Mouse (Mus musculus) stomach, embryonic 15.5 days (tissue): ENCODE measurements around the gene Fads6. TPM values are rescaled to one million over a fixed set of nuclear protein-coding genes. Genes with fewer than 3 reads are reported as not detected.

Experiments
- ATAC-seq: fragments of 200-750 bp; cut with Nextera tagmentation; 2 replicates; pipeline ENCODE4 v1.8.0; 2017; ENCODE audit warnings: low read depth, moderate number of reproducible peaks, moderate TSS enrichment; ENCODE audit not compliant: insufficient read depth, low FRiP score
- H3K27ac ChIP-seq: fragments of 300-500 bp; sonication (generic); 2 replicates; pipeline ENCODE4 v1.5.1; 2015; ENCODE audit warnings: mild to moderate bottlenecking, inconsistent platforms
- H3K27me3 ChIP-seq: fragments of 300-500 bp; sonication (generic); replicated peaks from 2 replicates; pipeline ENCODE4 v1.6.1; 2015; ENCODE audit warnings: inconsistent platforms
- H3K36me3 ChIP-seq: fragments of 300-500 bp; sonication (generic); 2 replicates; pipeline ENCODE4 v1.6.1; 2015; ENCODE audit warnings: inconsistent platforms
- H3K4me1 ChIP-seq: fragments of 300-500 bp; sonication (generic); 2 replicates; pipeline ENCODE4 v1.6.1; 2015; ENCODE audit warnings: inconsistent platforms
- H3K4me2 ChIP-seq: fragments of 300-500 bp; sonication (generic); 2 replicates; pipeline ENCODE4 v1.6.1; 2015; ENCODE audit warnings: mild to moderate bottlenecking, inconsistent platforms
- H3K4me3 ChIP-seq: fragments of 300-500 bp; sonication (generic); replicated peaks from 2 replicates; pipeline ENCODE4 v1.5.1; 2015; ENCODE audit warnings: inconsistent platforms
- H3K9ac ChIP-seq: fragments of 300-500 bp; sonication (generic); 2 replicates; pipeline ENCODE4 v1.6.1; 2015; ENCODE audit warnings: inconsistent platforms
- H3K9me3 ChIP-seq: fragments of 300-500 bp; sonication (generic); 2 replicates; pipeline ENCODE4 v1.6.1; 2016; ENCODE audit warnings: inconsistent platforms
- WGBS: fragments of 180-500 bp; shearing (Covaris S2); methylation state at CpG from one replicate; pipeline ENCODE4 v1.1.7; 2015; 5-methylcytosine and 5-hydroxymethylcytosine counted together
- polyA plus RNA-seq: library from polyadenylated mRNA; unstranded; fragments of >200 nt; fragmentation: Nextera tagmentation; extraction: Ambion mirVana; gene quantifications from 2 replicates; pipeline ENCODE4 v1.2.1, GENCODE M21; 2015

Fads6 gene
- 2.0 TPM in 2 replicates for polyA plus RNA-seq

DNA sequence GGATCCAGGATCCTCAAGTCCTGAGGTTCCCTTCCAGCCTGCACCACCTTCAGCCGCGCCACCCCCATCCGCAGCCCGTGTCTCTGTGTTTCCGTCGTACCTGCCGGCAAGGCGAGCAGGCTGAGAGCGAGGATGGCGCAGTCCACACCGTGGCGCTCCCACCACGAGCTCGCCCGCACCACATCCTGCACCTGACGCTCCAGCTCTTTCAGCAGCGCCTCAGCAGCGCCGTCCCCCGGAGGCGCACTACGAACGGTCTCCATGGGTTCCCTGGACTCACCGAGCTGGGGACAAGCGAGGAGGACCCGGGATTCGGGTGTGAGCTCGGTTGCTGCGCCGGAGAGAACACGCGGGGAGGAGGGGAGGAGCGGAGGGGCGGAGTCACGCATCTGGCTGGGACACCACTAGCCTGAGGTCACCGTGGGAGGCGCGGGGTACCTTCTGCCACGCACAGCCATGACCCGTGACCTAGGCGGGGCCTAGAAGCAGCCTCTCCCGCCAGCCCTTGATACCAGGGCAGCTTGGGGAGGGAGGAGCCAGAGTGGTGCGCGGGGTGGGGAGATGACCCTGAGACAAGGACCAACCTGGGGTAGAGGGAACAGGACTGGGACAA, at the start of gene Fads6:
Gene Fads6 (minus strand): TSS at position 450 of the 613 bp plus-strand sequence.
- H3K27me3 ChIP-seq, result peaks cover 6% of the 10 kb centered on the region

GRCm38 (mm10) chr11:115345515-115345914, 48.1 kb upstream of the Fads6 start:
- Histone ChIP-seq H3K4me2 (no peak overlapping the region), H3K9me3 (no peaks in the 10 kb centered on the region), H3K36me3 (no peaks in the 10 kb centered on the region), H3K27me3 (peaks cover 8% of the 10 kb centered on the region; the same call in 1 of the 2 replicates), H3K9ac (no peak overlapping the region), H3K27ac (no peak overlapping the region), H3K4me1 (peaks cover 23% of the 10 kb centered on the region), H3K4me3 (no peak overlapping the region)
- 18% methylated on average over 7 of the region's 7 CpGs for WGBS
- ATAC-seq, result no peak

More for the DNA sequence above, at the start of gene Fads6:
- Histone ChIP-seq H3K36me3 (no peaks in the 10 kb centered on the region), H3K9ac (peak within 1 kb of the TSS; percentile 9; the same call in 1 of the 2 replicates), H3K27ac (0 out of 2 replicates have a peak within 1 kb of the TSS, but pooled peaks have one; percentile 9), H3K4me2 (peak within 1 kb of the TSS; percentile 71), H3K9me3 (no peaks in the 10 kb centered on the region), H3K4me3 (peak within 1 kb of the TSS; percentile 42), H3K4me1 (peaks cover 4% of the 10 kb centered on the region; the same call in 1 of the 2 replicates)
- under 1% methylated on average over 44 of the region's 44 CpGs for WGBS
- peak; percentile 61 for ATAC-seq

DNA sequence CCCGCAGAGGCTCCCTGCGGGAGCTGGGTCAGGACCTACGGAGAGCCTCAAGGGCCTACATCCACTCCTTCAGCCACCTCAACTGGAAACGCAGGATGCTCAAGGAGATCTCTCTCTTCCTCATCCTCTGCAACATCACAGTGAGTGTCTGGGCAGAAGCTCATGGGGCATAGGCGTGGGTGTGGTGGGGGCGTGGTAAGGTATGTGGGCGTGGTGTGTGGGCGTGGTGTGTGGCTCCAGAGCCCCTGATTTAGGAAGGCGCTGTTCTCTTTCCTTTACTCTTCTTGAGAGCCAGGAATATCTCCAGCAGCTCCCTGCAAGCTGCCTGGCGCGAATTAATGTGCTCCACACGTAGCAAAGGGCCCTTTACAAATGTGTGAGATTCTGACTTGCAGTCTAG, 47.5 kb upstream of the Fads6 start:
- Histone ChIP-seq H3K9ac (no peak overlapping the region), H3K4me3 (no peak overlapping the region), H3K36me3 (no peaks in the 10 kb centered on the region), H3K4me1 (peaks cover 23% of the 10 kb centered on the region), H3K27ac (no peak overlapping the region), H3K9me3 (no peaks in the 10 kb centered on the region), H3K4me2 (no peak overlapping the region), H3K27me3 (peaks cover 8% of the 10 kb centered on the region; the same call in 1 of the 2 replicates)
- no peak for ATAC-seq
- WGBS, result 19% methylated on average over 12 of the region's 12 CpGs

- no peak for ATAC-seq
- Histone ChIP-seq H3K27me3 (peaks cover 13% of the 10 kb centered on the region; the same call in 1 of the 2 replicates), H3K36me3 (no peaks in the 10 kb centered on the region)
These were observed 44.4 kb upstream of the Fads6 start for GRCm38 (mm10) chr11:115341866-115342265.

GRCm38 (mm10) chr11:115341246-115341645, 43.8 kb upstream of the Fads6 start:
- Histone ChIP-seq H3K4me1 (peaks cover 12% of the 10 kb centered on the region), H3K27me3 (peaks cover 14% of the 10 kb centered on the region), H3K4me3 (no peak overlapping the region), H3K9me3 (no peaks in the 10 kb centered on the region), H3K27ac (no peak overlapping the region), H3K36me3 (no peaks in the 10 kb centered on the region), H3K9ac (no peak overlapping the region), H3K4me2 (no peak overlapping the region)
- ATAC-seq, result no peak
- WGBS, result 57% methylated on average over 2 of the region's 2 CpGs

More at GRCm38 (mm10) chr11:115341866-115342265, 44.4 kb upstream of the Fads6 start:
- H3K9me3 ChIP-seq, result no peaks in the 10 kb centered on the region
- H3K4me1 ChIP-seq, result peaks cover 18% of the 10 kb centered on the region
- WGBS, result 58% methylated on average over 6 of the region's 6 CpGs
- no peak overlapping the region for H3K27ac ChIP-seq
- H3K4me3 ChIP-seq, result no peak overlapping the region
- H3K9ac ChIP-seq, result no peak overlapping the region
- no peak overlapping the region for H3K4me2 ChIP-seq

GRCm38 (mm10) chr11:115337826-115338225, 40.4 kb upstream of the Fads6 start:
- H3K36me3 ChIP-seq, result no peaks in the 10 kb centered on the region
- WGBS, result 71% methylated on average over 1 of the region's 1 CpGs
- H3K9ac ChIP-seq, result no peak overlapping the region
- H3K4me1 ChIP-seq, result peaks cover 12% of the 10 kb centered on the region
- H3K9me3 ChIP-seq, result no peaks in the 10 kb centered on the region
- no peak overlapping the region for H3K4me3 ChIP-seq
- no peak for ATAC-seq
- no peak overlapping the region for H3K27ac ChIP-seq
- no peak overlapping the region for H3K4me2 ChIP-seq
- H3K27me3 ChIP-seq, result peaks cover 43% of the 10 kb centered on the region

- 51% methylated on average over 3 of the region's 3 CpGs for WGBS
- peaks cover 44% of the 10 kb centered on the region for H3K27me3 ChIP-seq
- no peak for ATAC-seq
- no peaks in the 10 kb centered on the region for H3K9me3 ChIP-seq
- H3K4me3 ChIP-seq, result no peak overlapping the region
- H3K4me2 ChIP-seq, result no peak overlapping the region
- peaks cover 12% of the 10 kb centered on the region for H3K4me1 ChIP-seq
- H3K27ac ChIP-seq, result no peak overlapping the region
- H3K9ac ChIP-seq, result no peak overlapping the region
- H3K36me3 ChIP-seq, result no peaks in the 10 kb centered on the region
These were observed 39.9 kb upstream of the Fads6 start for GRCm38 (mm10) chr11:115337350-115337749.

- no peak overlapping the region for H3K9ac ChIP-seq
- H3K27me3 ChIP-seq, result peaks cover 51% of the 10 kb centered on the region
- no peaks in the 10 kb centered on the region for H3K9me3 ChIP-seq
- no peaks in the 10 kb centered on the region for H3K36me3 ChIP-seq
- ATAC-seq, result no peak
- H3K4me2 ChIP-seq, result no peak overlapping the region
- H3K4me1 ChIP-seq, result peaks cover 12% of the 10 kb centered on the region
- H3K4me3 ChIP-seq, result no peak overlapping the region
- 15% methylated on average over 6 of the region's 6 CpGs for WGBS
- no peak overlapping the region for H3K27ac ChIP-seq
These were observed 38.7 kb upstream of the Fads6 start for GRCm38 (mm10) chr11:115336115-115336514.

- Histone ChIP-seq H3K4me3 (0 out of 2 replicates have a peak overlapping the region, but pooled peaks have one; percentile 3), H3K9me3 (no peaks in the 10 kb centered on the region), H3K9ac (no peak overlapping the region), H3K4me1 (peaks cover 12% of the 10 kb centered on the region), H3K27me3 (peaks cover 53% of the 10 kb centered on the region), H3K4me2 (peak overlapping the region; percentile 49), H3K27ac (no peak overlapping the region), H3K36me3 (no peaks in the 10 kb centered on the region)
- no peak for ATAC-seq
- 50% methylated on average over 12 of the region's 12 CpGs for WGBS
These were observed 37.8 kb upstream of the Fads6 start for GRCm38 (mm10) chr11:115335223-115335622.

DNA sequence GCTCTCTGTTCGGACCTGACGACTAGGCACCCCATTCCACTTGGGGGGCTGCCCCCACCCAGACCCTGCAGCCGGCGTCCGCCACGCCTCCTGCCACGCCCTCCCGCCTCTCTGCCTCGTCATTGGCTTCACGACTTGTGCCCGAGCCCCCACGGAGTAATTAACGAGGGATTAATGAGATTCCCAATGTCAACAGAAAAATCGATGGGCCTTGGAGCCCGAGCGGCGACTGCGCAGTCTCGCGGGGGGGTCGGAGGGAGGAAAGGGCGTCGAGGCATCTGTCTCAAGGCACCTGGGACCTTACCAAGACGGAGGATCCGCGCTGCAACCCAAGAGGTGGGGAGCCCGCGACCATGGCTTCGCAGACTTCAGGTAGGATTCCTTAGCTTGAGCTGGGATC, 37.1 kb upstream of the Fads6 start, which contains the start of gene Otop3:
Gene Otop3 (plus strand): TSS at position 201 of the 400 bp plus-strand sequence.
- peak within 1 kb of the TSS; percentile 49 for H3K4me2 ChIP-seq
- no peaks in the 10 kb centered on the region for H3K36me3 ChIP-seq
- H3K4me3 ChIP-seq, result peak within 1 kb of the TSS; percentile 19; the same call in 1 of the 2 replicates
- 4% methylated on average over 29 of the region's 29 CpGs for WGBS
- H3K4me1 ChIP-seq, result peaks cover 12% of the 10 kb centered on the region
- no peaks in the 10 kb centered on the region for H3K9me3 ChIP-seq
- H3K9ac ChIP-seq, result no peak within 1 kb of the TSS
- ATAC-seq, result no peak
- H3K27me3 ChIP-seq, result peaks cover 53% of the 10 kb centered on the region
- no peak within 1 kb of the TSS for H3K27ac ChIP-seq

DNA sequence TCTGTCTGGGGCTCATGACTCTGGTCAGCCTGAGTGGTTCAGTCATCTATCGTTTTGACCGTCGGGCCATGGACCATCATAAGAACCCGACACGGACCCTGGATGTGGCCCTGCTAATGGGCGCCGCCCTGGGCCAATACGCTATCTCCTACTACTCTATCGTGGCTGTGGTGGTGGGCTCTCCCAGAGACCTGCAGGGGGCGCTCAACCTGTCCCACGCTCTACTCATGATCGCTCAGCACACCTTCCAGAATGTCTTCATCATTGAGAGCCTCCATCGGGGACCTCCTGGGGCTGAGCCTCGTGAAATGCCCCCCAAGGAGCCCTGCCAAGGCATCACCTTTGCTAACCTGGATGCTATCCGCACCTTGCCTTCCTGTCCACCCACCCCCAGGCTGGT, 31.9 kb upstream of the Fads6 start:
- 73% methylated on average over 15 of the region's 15 CpGs for WGBS
- Histone ChIP-seq H3K27me3 (peaks cover 34% of the 10 kb centered on the region), H3K36me3 (no peaks in the 10 kb centered on the region), H3K9me3 (no peaks in the 10 kb centered on the region), H3K4me2 (no peak overlapping the region), H3K9ac (no peak overlapping the region), H3K4me1 (peaks cover 3% of the 10 kb centered on the region; the same call in 1 of the 2 replicates), H3K4me3 (no peak overlapping the region), H3K27ac (no peak overlapping the region)
- no peak for ATAC-seq

DNA sequence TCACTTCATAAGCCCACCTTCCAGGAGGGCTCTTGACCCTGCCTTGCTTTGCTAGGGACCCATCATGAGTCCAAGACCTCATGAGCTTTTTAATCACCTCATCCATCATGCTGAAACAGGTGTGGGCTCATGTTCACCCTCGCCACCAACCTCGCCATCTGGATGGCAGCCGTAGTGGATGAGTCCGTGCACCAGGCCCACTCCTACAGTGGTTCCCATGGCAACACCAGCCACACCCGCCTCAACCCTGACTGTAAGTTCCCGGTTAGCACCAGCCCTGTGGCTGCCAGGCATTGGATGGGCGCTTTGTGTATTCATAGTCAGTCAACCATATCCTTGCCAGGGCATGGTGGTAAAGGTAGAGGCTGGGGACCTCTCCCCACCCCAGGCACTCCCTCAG, 29.3 kb upstream of the Fads6 start:
- no peak overlapping the region for H3K4me3 ChIP-seq
- H3K4me1 ChIP-seq, result peaks cover 5% of the 10 kb centered on the region; the same call in 1 of the 2 replicates
- no peak overlapping the region for H3K27ac ChIP-seq
- no peaks in the 10 kb centered on the region for H3K9me3 ChIP-seq
- WGBS, result 56% methylated on average over 7 of the region's 7 CpGs
- peaks cover 40% of the 10 kb centered on the region for H3K27me3 ChIP-seq
- no peaks in the 10 kb centered on the region for H3K36me3 ChIP-seq
- no peak overlapping the region for H3K9ac ChIP-seq
- 0 out of 2 replicates have a peak, but pooled peaks have one; percentile 18 for ATAC-seq
- no peak overlapping the region for H3K4me2 ChIP-seq
